Mouse (Mus musculus): ENCODE measurements at regions not wholly inside any gene's neighbourhood (a gene's known extent, or its start where the extent isn't known, plus 50 kb on each side); places are given as distances from the start of the nearest gene placed in this dataset.

DNA sequence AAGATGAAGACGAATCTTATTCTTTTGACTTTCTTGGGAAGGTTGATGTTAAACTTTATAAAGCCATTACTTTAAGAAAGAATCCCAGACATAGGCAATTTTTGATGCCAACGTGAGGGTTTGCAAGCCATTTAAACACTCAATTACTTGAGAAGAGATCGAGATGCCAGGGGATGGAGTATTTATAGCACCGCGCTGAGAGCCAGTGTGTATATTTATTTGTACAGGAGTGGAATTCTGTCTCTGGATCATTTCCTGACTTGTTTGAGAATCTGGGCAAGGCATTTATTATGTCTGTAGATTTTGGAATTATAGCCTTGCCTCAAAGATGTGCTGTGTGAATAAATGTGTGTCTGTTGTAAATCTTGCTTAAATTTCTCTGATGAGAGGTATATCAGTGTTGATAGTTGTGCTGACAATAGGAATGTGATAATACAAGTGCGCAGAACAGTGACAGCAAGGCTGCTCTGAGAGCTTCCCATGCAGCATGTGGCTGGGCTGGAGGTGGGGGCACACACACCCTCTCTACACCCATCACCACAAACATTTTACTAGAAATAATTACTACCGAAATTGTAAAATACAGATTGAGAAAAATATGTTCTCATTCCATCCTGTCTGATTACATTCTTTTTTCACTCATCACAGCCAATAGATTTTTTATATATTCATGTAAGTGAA lies 58.6 kb upstream of the Eif4g2 start:
- H3K36me3 ChIP-seq (ENCODE audit: control insufficient read depth, insufficient read depth, low read length): no peaks in the 10 kb centered on the region
- no peak overlapping the region for H3K4me3 ChIP-seq (ENCODE audit: control insufficient read depth, insufficient read depth, low read length)
- H3K27me3 ChIP-seq (ENCODE audit: control insufficient read depth, insufficient read depth, low read length): no peaks in the 10 kb centered on the region
- no peaks in the 10 kb centered on the region for H3K4me1 ChIP-seq (replicated peaks; ENCODE audit: control insufficient read depth, insufficient read depth, low read length)
- no peak for TF ChIP-seq CTCF (IDR thresholded peaks at IDR 0.05; ENCODE audit: borderline replicate concordance, control insufficient read depth, extremely low read depth, insufficient read depth, low read length, poor library complexity)
- DNase-seq: no peak
- H3K27ac ChIP-seq (ENCODE audit: control insufficient read depth, insufficient read depth, low read length): no peak overlapping the region
- 90% methylated on average over 7 of the region's 7 CpGs for WGBS

DNA sequence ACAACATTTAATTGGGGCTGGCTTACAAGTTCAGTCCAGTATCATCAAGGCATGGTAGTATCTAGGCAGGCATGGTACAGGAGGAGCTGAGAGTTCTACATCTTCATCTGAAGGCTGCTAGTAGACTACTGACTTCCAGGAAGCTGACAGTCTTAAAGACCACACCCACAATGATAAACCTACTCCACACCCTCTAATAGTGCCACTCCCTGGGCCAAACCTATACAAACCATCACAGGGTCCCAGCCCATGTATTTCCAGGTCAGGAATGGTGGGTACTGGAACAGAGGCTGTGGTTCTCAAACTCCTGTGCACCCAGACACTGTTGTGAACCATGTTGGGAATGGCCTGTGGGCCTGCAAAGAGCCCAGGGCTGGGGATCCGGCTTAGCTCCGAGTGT lies 55.2 kb upstream of the Eif4g2 start:
- 98% methylated on average over 2 of the region's 2 CpGs for WGBS
- H3K36me3 ChIP-seq (ENCODE audit: control insufficient read depth, insufficient read depth, low read length): no peaks in the 10 kb centered on the region
- no peak overlapping the region for H3K4me3 ChIP-seq (ENCODE audit: control insufficient read depth, insufficient read depth, low read length)

DNA sequence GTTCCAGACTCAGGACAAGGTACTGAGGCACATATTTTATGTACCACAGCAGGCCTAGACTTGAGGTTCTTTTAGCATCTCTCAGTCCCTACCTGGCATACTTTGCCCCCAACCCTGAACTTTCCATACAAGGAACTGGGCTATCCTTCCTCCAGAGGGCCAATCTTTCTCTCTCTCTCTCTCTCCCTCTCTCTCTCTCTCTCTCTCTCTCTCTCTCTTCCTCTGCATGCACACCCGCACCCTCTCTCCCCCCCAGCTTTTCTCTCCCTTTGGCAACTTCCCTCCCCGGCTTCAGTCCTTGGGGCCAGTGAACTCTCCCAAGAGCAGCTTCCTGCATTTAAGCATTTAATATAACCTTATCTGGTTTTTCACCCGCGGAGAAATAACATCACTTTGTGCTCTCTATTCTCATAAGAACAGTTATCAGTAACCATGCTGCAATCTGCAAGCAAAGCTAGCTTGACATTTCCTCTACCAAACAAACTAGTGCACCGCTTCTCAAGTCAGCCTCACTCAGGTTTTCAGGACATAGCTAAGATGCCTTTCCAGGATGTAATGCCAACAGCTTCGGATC lies 53.3 kb upstream of the Eif4g2 start:
- no peak overlapping the region for H3K4me3 ChIP-seq (ENCODE audit: control insufficient read depth, insufficient read depth, low read length)
- H3K27me3 ChIP-seq (ENCODE audit: control insufficient read depth, insufficient read depth, low read length): no peaks in the 10 kb centered on the region
- 80% methylated on average over 6 of the region's 6 CpGs for WGBS
- H3K36me3 ChIP-seq (ENCODE audit: control insufficient read depth, insufficient read depth, low read length): no peaks in the 10 kb centered on the region
- H3K4me1 ChIP-seq (replicated peaks; ENCODE audit: control insufficient read depth, insufficient read depth, low read length): no peaks in the 10 kb centered on the region
- no peak for DNase-seq
- TF ChIP-seq CTCF (IDR thresholded peaks at IDR 0.05; ENCODE audit: borderline replicate concordance, control insufficient read depth, extremely low read depth, insufficient read depth, low read length, poor library complexity): no peak
- TF ChIP-seq POLR2A (IDR thresholded peaks at IDR 0.05; ENCODE audit: control insufficient read depth, extremely low read depth, insufficient read depth, low read length, poor library complexity): no peak
- no peak overlapping the region for H3K27ac ChIP-seq (ENCODE audit: control insufficient read depth, insufficient read depth, low read length)

More for the DNA sequence above, 55.2 kb upstream of the Eif4g2 start:
- TF ChIP-seq POLR2A (IDR thresholded peaks at IDR 0.05; ENCODE audit: control insufficient read depth, extremely low read depth, insufficient read depth, low read length, poor library complexity): no peak
- TF ChIP-seq CTCF (IDR thresholded peaks at IDR 0.05; ENCODE audit: borderline replicate concordance, control insufficient read depth, extremely low read depth, insufficient read depth, low read length, poor library complexity): no peak
- no peak overlapping the region for H3K27ac ChIP-seq (ENCODE audit: control insufficient read depth, insufficient read depth, low read length)
- H3K27me3 ChIP-seq (ENCODE audit: control insufficient read depth, insufficient read depth, low read length): no peaks in the 10 kb centered on the region
- no peak for DNase-seq
- no peaks in the 10 kb centered on the region for H3K4me1 ChIP-seq (replicated peaks; ENCODE audit: control insufficient read depth, insufficient read depth, low read length)

DNA sequence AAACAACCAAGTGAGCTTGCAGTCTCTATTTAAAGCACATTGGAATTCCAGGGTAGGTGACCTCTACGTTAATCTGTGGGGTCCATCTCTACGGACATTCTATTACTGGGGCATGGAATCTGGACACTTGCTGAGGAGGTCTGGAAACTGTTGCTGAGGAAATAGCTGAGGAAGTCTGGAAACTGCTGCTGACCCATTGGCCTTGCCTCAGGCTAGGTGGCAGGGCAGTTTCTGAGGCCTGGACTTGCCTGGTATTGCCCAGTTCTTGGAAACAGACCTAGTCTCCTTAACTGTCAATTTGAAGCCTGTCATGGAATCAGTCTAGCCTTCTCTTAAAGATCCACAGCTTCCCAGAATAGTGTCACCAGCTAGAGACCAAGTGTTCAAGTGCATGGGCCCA lies 51.7 kb upstream of the Eif4g2 start:
- H3K27me3 ChIP-seq (ENCODE audit: control insufficient read depth, insufficient read depth, low read length): no peaks in the 10 kb centered on the region
- TF ChIP-seq CTCF (IDR thresholded peaks at IDR 0.05; ENCODE audit: borderline replicate concordance, control insufficient read depth, extremely low read depth, insufficient read depth, low read length, poor library complexity) (no peak), POLR2A (IDR thresholded peaks at IDR 0.05; ENCODE audit: control insufficient read depth, extremely low read depth, insufficient read depth, low read length, poor library complexity) (no peak)
- H3K4me1 ChIP-seq (replicated peaks; ENCODE audit: control insufficient read depth, insufficient read depth, low read length): no peaks in the 10 kb centered on the region
- no peak overlapping the region for H3K27ac ChIP-seq (ENCODE audit: control insufficient read depth, insufficient read depth, low read length)
- H3K36me3 ChIP-seq (ENCODE audit: control insufficient read depth, insufficient read depth, low read length): no peaks in the 10 kb centered on the region
- no peak for DNase-seq
- WGBS: 99% methylated on average over 2 of the region's 2 CpGs
- no peak overlapping the region for H3K4me3 ChIP-seq (ENCODE audit: control insufficient read depth, insufficient read depth, low read length)

Measured in thymus, adult 2 months (tissue).